Mouse (Mus musculus) embryonic fibroblast, embryonic 13.5 days (primary cell): Measurements from ENCODE around the gene Ptx4.

Source experiments
- CTCF ChIP-seq: IDR thresholded peaks from 2 replicates; pipeline ENCODE4 v1.5.1; 2011; ENCODE audit warnings: mild to moderate bottlenecking, control low read depth, low read length, moderate library complexity, borderline replicate concordance; ENCODE audit not compliant: insufficient read depth
- POLR2A ChIP-seq: IDR thresholded peaks from 2 replicates; pipeline ENCODE4 v1.6.1; 2011; ENCODE audit warnings: low read depth, mild to moderate bottlenecking, control low read depth, low read length, moderate library complexity

DNA sequence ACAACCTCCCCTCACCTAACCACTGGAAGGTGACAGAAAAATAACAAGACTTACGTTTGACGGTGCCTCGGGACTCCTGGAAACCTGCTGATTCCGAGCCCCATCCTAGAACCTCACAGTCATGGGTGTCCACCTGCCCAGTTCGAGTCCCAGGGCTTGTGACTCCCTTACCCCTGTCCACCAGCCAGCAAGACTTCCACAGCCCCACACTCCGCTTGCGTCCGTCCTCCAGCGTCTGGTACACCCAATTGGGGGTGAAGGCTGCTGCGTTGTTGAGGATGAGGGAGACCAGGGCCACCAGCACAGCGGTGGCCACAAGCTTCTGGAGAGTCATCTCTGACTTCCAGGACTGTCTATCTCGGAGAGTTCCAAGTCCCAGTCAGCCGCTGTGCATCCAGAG lies 40.4 kb upstream of the Ptx4 start:
- no peak for TF ChIP-seq CTCF
- no peak for TF ChIP-seq POLR2A
